Mouse (Mus musculus): ENCODE measurements around the gene Kpna1. TPM values are rescaled to one million over a fixed set of nuclear protein-coding genes. Genes with fewer than 3 reads are reported as not detected.
A peak's percentile ranks its signal among the peaks of the same experiment; 100 is the strongest.
"Not testable (repeated sequence)": the region's sequence is repeated elsewhere in the genome, so short reads cannot be mapped to it uniquely, and the experiment has no call there.

Kpna1 gene
- 23.4 and 26.4 TPM in 2 replicates for polyA plus RNA-seq (2012; ENCODE audit: insufficient read depth, insufficient read length, missing spikeins)

DNA sequence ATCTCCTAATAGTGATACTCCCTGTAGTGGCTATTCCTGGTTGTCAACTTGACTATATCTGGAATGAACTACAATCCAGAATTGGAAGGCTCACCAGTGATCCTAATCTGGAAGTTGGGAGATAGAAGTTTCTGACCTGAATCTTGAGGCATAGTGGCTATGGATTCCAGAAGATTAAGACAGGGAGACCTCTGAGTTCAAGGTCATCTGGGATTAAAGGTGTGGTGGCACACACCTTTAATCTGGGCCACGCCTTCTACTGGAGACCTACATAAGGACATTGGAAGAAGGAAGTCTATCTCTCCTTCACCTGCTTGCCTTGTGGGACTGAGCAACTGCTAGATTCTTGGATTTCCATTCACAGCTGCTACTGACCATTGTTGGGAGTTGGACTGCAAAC lies at the start of gene Kpna1:
TSS of gene Kpna1 (plus strand) at position 301 of the 400 bp plus-strand sequence.
- not testable (repeated sequence) for H3K27ac ChIP-seq (ENCODE audit: insufficient read depth, low read depth, low read length); H3K4me3 ChIP-seq (ENCODE audit: insufficient read depth, low read length); H3K4me1 ChIP-seq (ENCODE audit: control insufficient read depth, insufficient read depth, low read length)

DNA sequence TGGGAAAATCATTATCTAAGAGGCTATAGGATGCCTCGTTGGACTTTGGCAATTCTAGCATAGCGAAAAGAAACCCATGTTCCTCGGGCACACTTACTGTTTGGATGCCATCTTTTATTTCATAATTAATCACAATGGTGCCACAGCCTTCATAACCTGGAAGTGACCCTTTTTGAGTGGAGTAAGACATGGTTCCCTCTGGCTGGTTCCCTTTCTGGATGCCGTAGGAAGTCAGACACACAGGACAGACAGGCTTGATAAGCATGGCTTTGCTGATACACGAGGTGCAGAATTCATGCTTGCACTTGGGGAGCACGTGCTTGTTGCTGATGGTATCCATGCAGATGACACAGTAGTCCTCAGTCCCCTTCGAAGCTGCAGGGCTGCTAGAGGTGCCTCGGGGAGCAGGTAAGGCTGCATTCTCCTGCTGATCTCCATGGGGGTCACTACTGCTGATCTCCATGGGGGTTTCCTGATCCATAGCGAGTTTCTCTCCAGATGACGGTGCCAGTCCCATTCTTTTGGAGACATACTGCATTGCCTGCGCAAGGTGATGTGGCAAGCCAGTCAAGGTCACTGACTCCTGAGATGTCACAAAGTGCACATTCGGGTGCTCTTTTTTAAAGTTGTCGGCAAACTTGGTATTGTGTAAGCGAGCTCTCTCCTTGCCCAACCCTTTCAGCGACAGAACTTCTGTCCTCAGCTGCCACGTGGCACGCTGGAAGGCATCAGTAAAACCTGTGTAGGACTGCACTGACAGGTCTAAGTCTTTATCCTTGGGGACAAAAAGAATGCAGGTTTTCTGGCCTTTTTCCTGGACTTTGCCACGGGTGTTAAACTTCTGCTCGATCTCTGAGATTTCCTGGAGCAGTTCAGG lies 46.1 kb upstream of the Kpna1 start:
- Histone ChIP-seq H3K27ac (ENCODE audit: insufficient read depth, low read depth, low read length) (no peak overlapping the region), H3K4me1 (ENCODE audit: control insufficient read depth, insufficient read depth, low read length) (peaks cover 17% of the 10 kb centered on the region), H3K4me3 (ENCODE audit: insufficient read depth, low read length) (no peak overlapping the region)
- no peak for TF ChIP-seq CTCF (IDR thresholded peaks at IDR 0.05; ENCODE audit: low read depth, low read length)
- TF ChIP-seq POLR2A (IDR thresholded peaks at IDR 0.05; ENCODE audit: borderline replicate concordance, low read depth, low read length): no peak

DNA sequence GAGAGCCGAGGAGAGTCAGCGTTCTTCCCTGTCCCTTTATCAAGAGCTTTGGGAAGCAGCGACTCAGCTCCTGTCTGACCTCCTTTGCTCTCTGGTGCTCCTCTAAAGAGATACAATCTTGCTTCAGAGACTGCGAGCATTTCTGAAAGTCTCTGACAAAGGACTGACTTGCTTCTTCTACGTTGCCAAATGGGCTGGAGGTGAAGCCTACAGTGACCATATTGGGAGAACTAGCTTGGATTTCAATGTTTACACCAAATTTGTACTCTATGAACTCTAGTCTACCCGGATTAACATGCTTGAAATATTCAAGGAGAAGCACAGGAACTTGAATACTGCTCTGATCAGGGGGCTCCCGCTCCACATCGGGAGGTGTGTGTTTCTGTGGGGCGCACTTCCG lies 45.4 kb upstream of the Kpna1 start:
- no peak overlapping the region for H3K27ac ChIP-seq (ENCODE audit: insufficient read depth, low read depth, low read length)
- H3K4me1 ChIP-seq (ENCODE audit: control insufficient read depth, insufficient read depth, low read length): peaks cover 20% of the 10 kb centered on the region
- H3K4me3 ChIP-seq (ENCODE audit: insufficient read depth, low read length): no peak overlapping the region
- TF ChIP-seq CTCF (IDR thresholded peaks at IDR 0.05; ENCODE audit: low read depth, low read length) (no peak), POLR2A (IDR thresholded peaks at IDR 0.05; ENCODE audit: borderline replicate concordance, low read depth, low read length) (no peak)

DNA sequence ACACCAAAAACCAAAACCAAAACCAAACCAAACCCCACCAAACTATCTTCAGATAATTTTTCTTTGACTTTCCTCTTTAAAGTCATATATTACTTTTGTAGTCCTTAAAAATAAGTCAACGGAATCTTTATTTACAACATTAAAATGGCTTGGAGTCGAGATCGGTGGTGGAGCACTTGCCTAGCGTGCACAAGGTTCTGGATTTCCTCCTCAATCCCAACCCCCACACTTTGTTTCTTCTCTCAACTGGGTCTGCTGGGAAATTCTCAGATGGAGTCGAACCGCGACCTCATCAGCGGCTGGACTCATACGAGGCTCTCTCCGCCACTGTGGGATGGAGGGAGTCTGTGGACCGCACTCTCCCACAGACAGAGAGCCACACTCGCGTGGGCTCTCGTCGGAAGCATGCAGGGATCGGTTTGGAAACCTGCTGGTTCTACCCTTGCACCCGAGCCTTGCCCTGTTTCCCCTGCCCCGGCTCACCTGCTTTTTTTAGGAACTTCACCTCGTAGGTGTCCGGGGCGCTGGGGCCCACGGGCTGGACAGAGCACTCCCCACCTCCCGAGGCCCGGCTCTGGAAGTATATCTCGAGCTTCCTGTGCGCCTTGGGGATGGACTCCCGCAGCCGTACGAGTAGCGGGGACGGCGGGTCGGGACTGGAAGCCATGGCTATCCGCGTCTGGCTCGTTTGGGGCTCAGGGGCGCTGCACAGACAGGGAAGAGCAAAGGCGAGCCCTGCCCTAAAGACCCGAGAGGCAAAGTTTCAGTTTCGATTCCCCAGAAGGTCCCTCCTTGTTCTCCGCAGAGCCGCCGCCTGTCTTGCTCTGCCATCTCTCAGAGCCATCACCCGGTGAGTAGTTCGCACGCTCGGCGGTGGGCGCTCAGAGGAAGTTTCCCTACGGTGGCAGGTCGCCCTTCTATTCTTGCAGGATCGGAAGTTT lies 40.1 kb upstream of the Kpna1 start, which contains the start of the genes Parp9 and Dtx3l:
TSS of gene Parp9 (plus strand) at position 260 of the 941 bp plus-strand sequence.
TSS of gene Dtx3l (minus strand) at position 941 of the 941 bp plus-strand sequence.
- TF ChIP-seq POLR2A (IDR thresholded peaks at IDR 0.05; ENCODE audit: borderline replicate concordance, low read depth, low read length) (no peak), CTCF (IDR thresholded peaks at IDR 0.05; ENCODE audit: low read depth, low read length) (no peak)
- H3K4me3 ChIP-seq (ENCODE audit: insufficient read depth, low read length): peak within 1 kb of the TSS; percentile 88
- peak within 1 kb of the TSS; percentile 81 for H3K27ac ChIP-seq (ENCODE audit: insufficient read depth, low read depth, low read length)
- H3K4me1 ChIP-seq (ENCODE audit: control insufficient read depth, insufficient read depth, low read length): peaks cover 21% of the 10 kb centered on the region

DNA sequence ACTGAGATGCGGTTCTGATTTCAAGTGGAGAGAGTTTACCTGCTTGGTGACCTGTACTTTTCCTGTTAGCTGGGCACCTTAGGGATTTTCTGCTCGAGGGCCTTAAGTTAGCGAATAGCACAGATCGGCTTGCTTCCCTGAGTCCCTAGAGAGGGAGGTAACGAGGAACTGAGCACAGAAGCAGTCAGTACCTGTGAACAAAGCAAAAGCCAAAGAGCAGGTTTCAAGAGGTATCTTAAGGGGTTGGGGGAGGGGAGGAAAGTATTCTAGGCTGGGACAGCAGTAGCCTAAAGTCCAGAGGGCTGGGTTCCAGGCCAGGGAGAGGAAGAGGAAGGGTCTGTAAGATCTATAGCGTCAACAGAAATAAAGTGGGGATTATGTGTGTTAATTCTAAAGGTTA lies 39.3 kb upstream of the Kpna1 start:
- Histone ChIP-seq H3K4me1 (ENCODE audit: control insufficient read depth, insufficient read depth, low read length) (peaks cover 21% of the 10 kb centered on the region), H3K4me3 (ENCODE audit: insufficient read depth, low read length) (peak overlapping the region; percentile 88), H3K27ac (ENCODE audit: insufficient read depth, low read depth, low read length) (peak overlapping the region; percentile 81)
- TF ChIP-seq POLR2A (IDR thresholded peaks at IDR 0.05; ENCODE audit: borderline replicate concordance, low read depth, low read length) (no peak), CTCF (IDR thresholded peaks at IDR 0.05; ENCODE audit: low read depth, low read length) (no peak)

DNA sequence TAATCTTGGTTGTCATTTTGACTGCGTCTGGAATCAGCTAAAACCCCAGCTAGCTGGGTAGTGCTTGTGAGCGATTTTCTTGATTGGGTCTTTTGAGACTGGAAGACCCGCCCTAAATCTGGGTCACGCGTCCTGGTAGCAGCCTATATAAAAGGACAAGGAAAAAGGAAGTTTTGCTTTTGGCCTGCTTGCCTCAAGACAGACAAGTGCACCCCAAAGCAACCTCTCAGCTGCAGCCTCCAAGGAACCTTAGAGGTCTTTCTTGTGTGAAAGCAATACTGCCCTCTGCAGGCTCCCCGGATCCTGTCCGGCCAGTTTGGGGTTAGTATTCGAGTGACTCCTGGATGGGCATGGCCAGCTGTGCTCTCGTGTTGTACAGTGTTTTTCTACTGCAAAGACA lies 38.9 kb upstream of the Kpna1 start:
- Histone ChIP-seq H3K4me3 (ENCODE audit: insufficient read depth, low read length) (peak overlapping the region; percentile 88), H3K27ac (ENCODE audit: insufficient read depth, low read depth, low read length) (peak overlapping the region; percentile 81), H3K4me1 (ENCODE audit: control insufficient read depth, insufficient read depth, low read length) (peaks cover 21% of the 10 kb centered on the region)
- peak; percentile 23; the same call in 1 of the 2 replicates for TF ChIP-seq CTCF (IDR thresholded peaks at IDR 0.05; ENCODE audit: low read depth, low read length)
- peak; percentile 83; the same call in 1 of the 2 replicates for TF ChIP-seq POLR2A (IDR thresholded peaks at IDR 0.05; ENCODE audit: borderline replicate concordance, low read depth, low read length)

DNA sequence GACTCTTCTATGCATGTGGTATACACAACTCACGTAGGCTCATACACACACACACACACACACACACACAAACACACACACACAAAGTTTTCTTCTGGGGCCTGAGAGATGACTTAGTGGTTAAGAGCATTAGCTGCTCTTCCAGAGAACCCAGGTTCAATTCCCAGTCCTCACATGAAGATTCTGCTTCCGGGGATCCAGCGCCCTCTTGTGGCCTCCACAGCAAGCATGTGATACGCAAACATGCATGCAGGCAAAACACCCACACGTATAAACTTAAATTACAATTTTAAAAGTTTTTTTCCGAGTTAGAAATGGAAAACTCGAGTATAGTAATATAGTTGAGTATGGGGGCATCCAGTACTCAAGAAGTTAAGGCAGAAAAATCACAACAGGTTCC lies 37.2 kb upstream of the Kpna1 start:
- peaks cover 12% of the 10 kb centered on the region for H3K4me1 ChIP-seq (ENCODE audit: control insufficient read depth, insufficient read depth, low read length)
- no peak overlapping the region for H3K4me3 ChIP-seq (ENCODE audit: insufficient read depth, low read length)
- TF ChIP-seq CTCF (IDR thresholded peaks at IDR 0.05; ENCODE audit: low read depth, low read length) (peak; percentile 61), POLR2A (IDR thresholded peaks at IDR 0.05; ENCODE audit: borderline replicate concordance, low read depth, low read length) (no peak)
- no peak overlapping the region for H3K27ac ChIP-seq (ENCODE audit: insufficient read depth, low read depth, low read length)

DNA sequence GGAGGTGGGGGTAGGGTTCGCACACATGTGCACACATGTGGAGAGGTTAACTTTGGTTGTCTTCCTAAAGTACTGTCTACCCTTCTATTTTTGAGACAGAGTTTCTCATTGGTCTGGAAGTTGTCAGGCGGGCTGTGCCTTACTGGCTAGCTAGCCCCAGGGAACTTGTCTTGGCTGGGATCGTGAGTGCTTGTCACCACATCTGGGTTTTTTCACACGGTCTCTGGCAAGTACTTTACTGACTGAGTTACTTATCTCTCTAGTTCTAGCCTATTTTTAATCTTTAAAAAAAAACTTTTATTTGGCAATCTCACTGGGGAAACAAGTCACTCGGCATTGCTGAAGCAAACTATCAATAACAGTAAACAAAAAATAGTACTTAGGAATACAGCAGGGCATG lies 29.3 kb upstream of the Kpna1 start:
- Histone ChIP-seq H3K4me1 (ENCODE audit: control insufficient read depth, insufficient read depth, low read length) (peaks cover 2% of the 10 kb centered on the region; the same call in 1 of the 2 replicates), H3K27ac (ENCODE audit: insufficient read depth, low read depth, low read length) (no peak overlapping the region), H3K4me3 (ENCODE audit: insufficient read depth, low read length) (no peak overlapping the region)
- TF ChIP-seq CTCF (IDR thresholded peaks at IDR 0.05; ENCODE audit: low read depth, low read length): no peak
- no peak for TF ChIP-seq POLR2A (IDR thresholded peaks at IDR 0.05; ENCODE audit: borderline replicate concordance, low read depth, low read length)

DNA sequence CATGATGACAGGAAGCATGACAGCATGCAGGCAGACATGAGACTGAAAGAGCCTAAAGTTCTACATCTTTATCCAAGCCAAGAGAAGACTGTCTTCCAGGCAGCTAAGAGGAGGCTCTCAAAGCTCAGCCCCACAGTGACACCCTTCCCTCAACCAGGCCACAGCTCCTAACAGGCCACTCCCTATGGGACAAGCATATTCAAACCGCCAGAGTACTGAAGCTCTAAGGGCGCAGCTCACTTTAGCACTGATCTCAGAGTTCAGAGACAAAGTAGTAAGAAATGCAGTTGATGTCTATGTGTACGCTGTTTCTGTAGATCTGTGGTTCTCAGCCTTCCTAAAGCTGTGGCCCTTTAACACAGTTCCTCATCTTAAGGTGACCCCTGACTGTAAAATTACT lies 27.3 kb upstream of the Kpna1 start:
- H3K4me3 ChIP-seq (ENCODE audit: insufficient read depth, low read length): no peak overlapping the region
- no peak for TF ChIP-seq POLR2A (IDR thresholded peaks at IDR 0.05; ENCODE audit: borderline replicate concordance, low read depth, low read length)
- no peak for TF ChIP-seq CTCF (IDR thresholded peaks at IDR 0.05; ENCODE audit: low read depth, low read length)
- peaks cover 2% of the 10 kb centered on the region; the same call in 1 of the 2 replicates for H3K4me1 ChIP-seq (ENCODE audit: control insufficient read depth, insufficient read depth, low read length)
- H3K27ac ChIP-seq (ENCODE audit: insufficient read depth, low read depth, low read length): no peak overlapping the region

All from bone marrow macrophage, adult 2 months (primary cell).